Mouse (Mus musculus) lung, embryonic 15.5 days (tissue): ENCODE results near the gene Coq8a. TPM values are rescaled to one million over a fixed set of nuclear protein-coding genes. Genes with fewer than 3 reads are reported as not detected.

Source experiments
- ATAC-seq: fragments of 200-750 bp; cut with Nextera tagmentation; 2 replicates; pipeline ENCODE4 v1.8.0; 2017; ENCODE audit warnings: moderate number of reproducible peaks, borderline replicate concordance; ENCODE audit not compliant: low FRiP score, low TSS enrichment; ENCODE audit errors: extremely low read depth
- H3K27ac ChIP-seq: fragments of 300-500 bp; sonication (generic); 2 replicates; pipeline ENCODE4 v1.5.1; 2015; ENCODE audit warnings: moderate library complexity, mild to moderate bottlenecking, inconsistent platforms
- H3K27me3 ChIP-seq: fragments of 300-500 bp; sonication (generic); 2 replicates; pipeline ENCODE4 v1.6.1; 2015; ENCODE audit warnings: inconsistent platforms
- H3K36me3 ChIP-seq: fragments of 300-500 bp; sonication (generic); 2 replicates; pipeline ENCODE4 v1.6.1; 2015; ENCODE audit warnings: inconsistent platforms
- H3K4me1 ChIP-seq: fragments of 300-500 bp; sonication (generic); 2 replicates; pipeline ENCODE4 v1.6.1; 2015; ENCODE audit warnings: inconsistent platforms
- H3K4me2 ChIP-seq: fragments of 300-500 bp; sonication (generic); 2 replicates; pipeline ENCODE4 v1.6.1; 2015; ENCODE audit warnings: inconsistent platforms, mild to moderate bottlenecking, moderate library complexity
- H3K4me3 ChIP-seq: fragments of 300-500 bp; sonication (generic); 2 replicates; pipeline ENCODE4 v1.5.1; 2015; ENCODE audit warnings: mild to moderate bottlenecking, inconsistent platforms
- H3K9ac ChIP-seq: fragments of 300-500 bp; sonication (generic); 2 replicates; pipeline ENCODE4 v1.6.1; 2015; ENCODE audit warnings: inconsistent platforms
- H3K9me3 ChIP-seq: fragments of 300-500 bp; sonication (generic); 2 replicates; pipeline ENCODE4 v1.6.1; 2016; ENCODE audit warnings: inconsistent platforms
- WGBS: fragments of 180-500 bp; shearing (Covaris S2); methylation state at CpG from one replicate; pipeline ENCODE4 v1.1.7; 2015; 5-methylcytosine and 5-hydroxymethylcytosine counted together
- polyA plus RNA-seq: library from polyadenylated mRNA; unstranded; fragments of >200 nt; fragmentation: Nextera tagmentation; extraction: Ambion mirVana; gene quantifications from 2 replicates; pipeline ENCODE4 v1.2.1, GENCODE M21; 2015

Coq8a gene
- polyA plus RNA-seq, 1 experiment from 2014 or later, result 9.3 TPM

DNA sequence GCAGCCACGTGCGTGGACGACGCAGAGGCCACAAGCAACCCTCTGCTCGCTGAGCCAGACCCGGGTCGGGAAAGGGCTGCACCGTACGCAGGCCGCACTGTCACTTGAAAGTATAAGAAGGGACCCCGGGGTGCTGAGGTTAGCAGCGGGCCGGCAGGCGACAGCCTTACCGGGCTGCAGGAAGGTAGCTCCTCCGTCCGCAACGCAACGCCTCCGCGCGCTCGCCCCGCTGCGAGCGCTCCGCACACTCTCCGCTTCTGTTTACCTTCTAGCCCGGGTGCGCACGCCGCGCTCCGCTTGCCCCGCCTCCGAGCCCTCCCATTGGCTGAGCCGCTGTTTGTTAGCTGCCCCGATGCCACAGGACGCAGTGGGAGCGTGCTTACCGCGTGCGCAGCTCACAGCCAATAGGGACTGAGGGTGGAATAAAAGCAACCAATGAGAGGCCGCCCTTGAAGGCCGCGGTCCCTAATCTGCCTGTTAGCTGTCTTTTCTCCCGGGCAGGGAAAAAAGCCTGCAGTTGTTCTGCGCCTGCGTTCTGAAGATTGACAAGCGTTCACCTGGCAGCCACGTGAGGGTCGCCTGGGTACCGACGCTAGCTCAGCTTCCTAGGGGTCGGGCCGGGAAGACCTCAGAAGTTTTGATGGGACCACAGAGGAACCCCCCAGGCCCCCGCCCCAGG, 3.6 kb downstream of the Coq8a start:
- peak overlapping the region; percentile 97 for H3K4me2 ChIP-seq

DNA sequence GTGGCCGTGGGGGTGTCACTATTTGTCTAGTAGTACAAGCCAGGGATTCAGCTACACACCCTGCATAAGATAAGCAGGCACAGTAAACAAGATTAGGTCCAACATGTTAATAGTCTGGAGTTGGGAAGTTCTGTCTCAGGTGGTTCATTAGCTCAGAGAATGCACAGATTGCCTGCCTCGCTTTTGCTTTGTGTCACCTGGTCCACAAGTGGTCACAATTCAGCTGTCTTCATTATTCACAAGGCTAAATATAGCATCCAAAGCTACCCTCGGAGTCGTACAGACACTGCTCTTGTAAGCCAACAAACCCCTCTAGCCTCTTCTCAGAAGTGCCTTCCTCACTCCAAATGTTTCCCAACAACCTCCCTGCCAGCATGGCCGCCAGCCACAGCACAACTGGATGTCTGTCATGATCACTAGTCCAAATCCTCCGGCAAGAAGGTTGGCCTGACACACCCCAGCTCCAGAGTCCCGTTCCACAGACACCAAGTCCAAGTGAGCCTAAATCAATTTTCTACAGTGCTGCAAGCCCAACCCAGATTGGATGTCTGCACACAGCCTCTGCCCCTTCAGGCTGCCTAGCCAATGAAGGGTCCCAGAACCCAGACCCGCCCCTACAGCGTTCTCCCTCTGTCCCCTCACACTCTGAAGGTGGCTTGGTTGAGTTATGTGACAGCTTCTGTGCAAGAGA, 4.5 kb downstream of the Coq8a start:
- Histone ChIP-seq H3K9me3 (no peaks in the 10 kb centered on the region), H3K4me2 (peak overlapping the region; percentile 97), H3K4me1 (peaks cover 8% of the 10 kb centered on the region; the same call in 1 of the 2 replicates), H3K4me3 (peak overlapping the region; percentile 67), H3K27me3 (no peaks in the 10 kb centered on the region), H3K9ac (peak overlapping the region; percentile 51), H3K27ac (no peak overlapping the region), H3K36me3 (no peaks in the 10 kb centered on the region)
- ATAC-seq, result peak; percentile 41; the same call in 1 of the 2 replicates
- 26% methylated on average over 9 of the region's 9 CpGs for WGBS

More for the DNA sequence above, 3.6 kb downstream of the Coq8a start:
- no peaks in the 10 kb centered on the region for H3K27me3 ChIP-seq
- H3K27ac ChIP-seq, result no peak overlapping the region
- peak; percentile 100 for ATAC-seq
- H3K4me1 ChIP-seq, result peaks cover 8% of the 10 kb centered on the region; the same call in 1 of the 2 replicates
- under 1% methylated on average over 57 of the region's 57 CpGs for WGBS
- peak overlapping the region; percentile 67 for H3K4me3 ChIP-seq
- peak overlapping the region; percentile 51 for H3K9ac ChIP-seq
- no peaks in the 10 kb centered on the region for H3K36me3 ChIP-seq
- H3K9me3 ChIP-seq, result no peaks in the 10 kb centered on the region

DNA sequence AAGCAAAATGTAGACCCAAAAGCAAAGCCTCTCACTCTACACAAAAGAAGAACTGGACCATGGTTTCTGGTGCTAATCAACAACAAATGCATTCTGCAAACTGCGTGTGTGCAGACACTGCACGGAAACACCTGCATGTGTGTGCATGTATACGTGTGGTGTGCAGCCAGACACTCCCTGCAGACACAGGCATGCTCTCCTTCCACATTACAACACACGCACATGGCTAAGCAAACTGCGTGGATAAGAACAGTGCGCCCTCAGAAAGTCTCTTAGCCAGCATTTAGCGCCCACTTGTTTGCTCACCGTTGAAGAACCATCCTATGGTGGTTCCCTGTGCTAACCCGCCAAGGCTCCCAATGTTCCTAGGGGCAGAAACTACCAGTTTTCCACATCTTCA, 5.4 kb downstream of the Coq8a start:
- H3K27ac ChIP-seq, result no peak overlapping the region
- no peak overlapping the region for H3K9ac ChIP-seq
- no peak overlapping the region for H3K4me2 ChIP-seq
- no peaks in the 10 kb centered on the region for H3K27me3 ChIP-seq
- H3K4me3 ChIP-seq, result no peak overlapping the region
- H3K9me3 ChIP-seq, result no peaks in the 10 kb centered on the region
- ATAC-seq, result no peak
- H3K36me3 ChIP-seq, result no peaks in the 10 kb centered on the region
- H3K4me1 ChIP-seq, result peaks cover 8% of the 10 kb centered on the region; the same call in 1 of the 2 replicates
- whole genome bisulfite sequencing, result 77% methylated on average over 9 of the region's 9 CpGs

- no peaks in the 10 kb centered on the region for H3K27me3 ChIP-seq
- whole genome bisulfite sequencing, result 72% methylated on average over 8 of the region's 8 CpGs
- no peaks in the 10 kb centered on the region for H3K9me3 ChIP-seq
- H3K4me1 ChIP-seq, result peaks cover 8% of the 10 kb centered on the region; the same call in 1 of the 2 replicates
- no peak for ATAC-seq
- H3K9ac ChIP-seq, result no peak overlapping the region
- no peaks in the 10 kb centered on the region for H3K36me3 ChIP-seq
- no peak overlapping the region for H3K4me3 ChIP-seq
- no peak overlapping the region for H3K4me2 ChIP-seq
- H3K27ac ChIP-seq, result no peak overlapping the region
Measured at GRCm38 (mm10) chr1:180193391-180193935, 5.9 kb downstream of the Coq8a start.

DNA sequence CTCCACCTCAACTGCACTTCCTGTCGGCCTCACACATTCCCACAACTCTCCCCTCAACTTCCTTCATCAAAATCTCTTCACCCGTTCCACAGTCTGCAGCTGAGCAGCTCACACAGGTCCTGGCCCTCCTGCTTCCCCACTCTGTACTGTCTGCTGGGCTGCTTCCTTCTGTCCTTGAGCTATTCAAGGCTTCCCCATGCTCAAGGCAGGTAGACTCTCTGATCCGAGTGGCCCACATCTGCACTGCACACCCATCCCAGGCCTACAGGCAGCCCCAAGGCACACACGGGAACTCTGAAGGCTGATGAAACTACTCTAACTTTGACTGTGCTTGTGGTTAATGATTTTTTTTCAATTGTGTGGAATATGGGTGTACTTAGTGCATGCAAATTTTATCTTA, 6.5 kb downstream of the Coq8a start:
- peaks cover 8% of the 10 kb centered on the region; the same call in 1 of the 2 replicates for H3K4me1 ChIP-seq
- H3K27me3 ChIP-seq, result no peaks in the 10 kb centered on the region
- H3K9ac ChIP-seq, result no peak overlapping the region
- H3K4me2 ChIP-seq, result no peak overlapping the region
- H3K36me3 ChIP-seq, result no peaks in the 10 kb centered on the region
- WGBS, result 39% methylated on average over 4 of the region's 4 CpGs
- no peak overlapping the region for H3K4me3 ChIP-seq
- H3K27ac ChIP-seq, result no peak overlapping the region
- H3K9me3 ChIP-seq, result no peaks in the 10 kb centered on the region
- no peak for ATAC-seq

DNA sequence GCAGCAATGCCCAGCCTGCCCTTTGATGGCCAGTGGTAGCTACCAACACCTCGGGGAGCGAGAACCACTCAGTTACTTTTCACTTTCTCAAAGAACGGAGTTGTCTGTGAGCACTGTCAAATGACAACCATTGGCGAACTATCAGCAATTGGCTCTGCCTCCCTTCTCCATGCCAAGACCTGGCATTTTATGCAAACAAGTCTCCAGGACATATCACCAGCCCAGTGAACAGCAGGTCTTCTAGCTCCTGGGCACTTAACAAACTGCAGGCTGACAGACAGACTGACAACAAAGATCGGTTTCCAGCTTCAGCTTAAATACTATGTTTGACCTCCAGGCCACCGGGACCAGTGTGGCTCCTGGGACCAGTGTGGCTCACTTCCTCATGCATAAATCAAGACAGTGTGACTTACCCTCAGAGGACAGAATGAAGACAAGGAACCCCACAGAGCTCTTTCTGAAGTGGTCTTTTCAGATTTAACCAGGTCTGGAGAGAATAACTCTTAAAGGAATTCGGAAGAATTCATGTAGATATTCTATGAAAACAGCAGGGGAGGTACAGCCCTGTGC, 7.7 kb downstream of the Coq8a start:
- no peaks in the 10 kb centered on the region for H3K9me3 ChIP-seq
- no peak overlapping the region for H3K4me3 ChIP-seq
- H3K36me3 ChIP-seq, result no peaks in the 10 kb centered on the region
- no peak overlapping the region for H3K4me2 ChIP-seq
- peaks cover 8% of the 10 kb centered on the region; the same call in 1 of the 2 replicates for H3K4me1 ChIP-seq
- H3K27me3 ChIP-seq, result no peaks in the 10 kb centered on the region
- no peak overlapping the region for H3K27ac ChIP-seq
- H3K9ac ChIP-seq, result no peak overlapping the region
- 64% methylated on average over 7 of the region's 7 CpGs for WGBS
- ATAC-seq, result no peak

GRCm38 (mm10) chr1:180191112-180191511, 8.3 kb downstream of the Coq8a start:
- H3K27me3 ChIP-seq, result no peaks in the 10 kb centered on the region
- H3K4me3 ChIP-seq, result no peak overlapping the region
- H3K9me3 ChIP-seq, result no peaks in the 10 kb centered on the region
- no peak overlapping the region for H3K27ac ChIP-seq
- no peak overlapping the region for H3K4me2 ChIP-seq
- H3K4me1 ChIP-seq, result peaks cover 8% of the 10 kb centered on the region; the same call in 1 of the 2 replicates
- H3K36me3 ChIP-seq, result no peaks in the 10 kb centered on the region
- WGBS, result 67% methylated on average over 8 of the region's 8 CpGs
- no peak overlapping the region for H3K9ac ChIP-seq
- ATAC-seq, result no peak

DNA sequence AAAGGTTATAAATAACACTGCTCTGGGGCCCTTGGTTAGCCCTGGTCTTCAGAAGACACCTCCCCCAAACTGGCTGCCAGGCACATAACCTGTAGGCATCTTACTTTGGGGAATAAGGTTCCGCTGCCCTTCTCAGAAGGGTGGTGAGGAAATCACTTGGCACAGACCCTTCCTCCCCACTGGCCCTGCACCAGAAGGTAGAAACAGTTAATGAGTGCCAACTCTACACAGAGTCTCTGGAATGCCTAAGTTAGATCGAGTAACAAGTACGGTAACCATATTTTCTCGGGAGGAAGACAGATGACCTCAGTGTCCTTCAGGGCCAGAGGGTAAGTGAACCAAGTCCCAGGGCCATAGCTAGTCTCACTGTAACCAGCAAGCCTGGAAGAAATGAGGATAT, 10.5 kb downstream of the Coq8a start:
- no peak overlapping the region for H3K27ac ChIP-seq
- H3K9ac ChIP-seq, result no peak overlapping the region
- H3K4me3 ChIP-seq, result no peak overlapping the region
- H3K9me3 ChIP-seq, result no peaks in the 10 kb centered on the region
- WGBS, result 72% methylated on average over 4 of the region's 4 CpGs
- ATAC-seq, result no peak
- H3K4me1 ChIP-seq, result no peaks in the 10 kb centered on the region
- no peak overlapping the region for H3K4me2 ChIP-seq
- H3K27me3 ChIP-seq, result no peaks in the 10 kb centered on the region
- H3K36me3 ChIP-seq, result no peaks in the 10 kb centered on the region

- no peak overlapping the region for H3K27ac ChIP-seq
- no peaks in the 10 kb centered on the region for H3K36me3 ChIP-seq
- ATAC-seq, result no peak
- WGBS, result 72% methylated on average over 3 of the region's 3 CpGs
- H3K4me1 ChIP-seq, result no peaks in the 10 kb centered on the region
- H3K9me3 ChIP-seq, result no peaks in the 10 kb centered on the region
- no peak overlapping the region for H3K9ac ChIP-seq
- H3K4me2 ChIP-seq, result no peak overlapping the region
- no peaks in the 10 kb centered on the region for H3K27me3 ChIP-seq
- H3K4me3 ChIP-seq, result no peak overlapping the region
Measured at GRCm38 (mm10) chr1:180186371-180186770, 13.0 kb downstream of the Coq8a start.

GRCm38 (mm10) chr1:180185877-180186276, 13.5 kb downstream of the Coq8a start:
- no peak for ATAC-seq
- Histone ChIP-seq H3K4me2 (no peak overlapping the region), H3K9me3 (no peaks in the 10 kb centered on the region), H3K36me3 (no peaks in the 10 kb centered on the region), H3K9ac (no peak overlapping the region), H3K27me3 (no peaks in the 10 kb centered on the region), H3K27ac (no peak overlapping the region), H3K4me3 (no peak overlapping the region), H3K4me1 (no peaks in the 10 kb centered on the region)
- 46% methylated on average over 5 of the region's 5 CpGs for WGBS

DNA sequence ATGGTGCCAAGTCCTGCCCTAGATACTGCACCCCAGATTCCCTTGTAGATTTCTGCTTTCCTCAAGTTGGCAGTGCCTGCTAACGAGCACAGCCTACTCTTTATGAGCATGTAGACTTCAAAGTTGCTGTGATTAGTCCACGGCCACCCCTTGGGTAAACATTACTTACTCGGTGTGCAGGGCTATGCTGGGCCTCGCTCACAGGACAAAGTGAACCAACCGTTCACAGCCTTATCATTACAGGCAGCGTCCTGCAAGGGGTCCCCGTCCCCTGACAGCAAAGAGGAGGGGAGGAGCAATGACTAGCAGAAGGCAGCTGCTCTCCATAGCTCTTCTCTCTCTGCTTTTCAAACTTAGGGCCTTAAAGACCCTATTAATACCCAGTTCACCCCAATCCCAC, 14.6 kb downstream of the Coq8a start:
- Histone ChIP-seq H3K27ac (no peak overlapping the region), H3K9ac (no peak overlapping the region), H3K4me2 (no peak overlapping the region), H3K4me3 (no peak overlapping the region), H3K4me1 (no peaks in the 10 kb centered on the region), H3K36me3 (no peaks in the 10 kb centered on the region), H3K9me3 (no peaks in the 10 kb centered on the region), H3K27me3 (no peaks in the 10 kb centered on the region)
- no peak for ATAC-seq
- WGBS, result 26% methylated on average over 7 of the region's 7 CpGs
